Mouse (Mus musculus) monocyte, adult 2 months (primary cell): ENCODE measurements around the gene Abl2.

Source experiments
- DNase-seq, 2 experiments: peaks; one replicate each; pipeline ENCODE4 v3.0.0; 2022; ENCODE audit warnings: low spot score in 2 of 2, low read depth in 1 of 2

Gene Abl2

GRCm38 (mm10) chr1:156668602-156669001 lies 110.0 kb downstream of the Abl2 start:
- no peak for DNase-seq

- no peak for DNase-seq
These were observed 110.8 kb downstream of the Abl2 start for GRCm38 (mm10) chr1:156669208-156669983.

DNA sequence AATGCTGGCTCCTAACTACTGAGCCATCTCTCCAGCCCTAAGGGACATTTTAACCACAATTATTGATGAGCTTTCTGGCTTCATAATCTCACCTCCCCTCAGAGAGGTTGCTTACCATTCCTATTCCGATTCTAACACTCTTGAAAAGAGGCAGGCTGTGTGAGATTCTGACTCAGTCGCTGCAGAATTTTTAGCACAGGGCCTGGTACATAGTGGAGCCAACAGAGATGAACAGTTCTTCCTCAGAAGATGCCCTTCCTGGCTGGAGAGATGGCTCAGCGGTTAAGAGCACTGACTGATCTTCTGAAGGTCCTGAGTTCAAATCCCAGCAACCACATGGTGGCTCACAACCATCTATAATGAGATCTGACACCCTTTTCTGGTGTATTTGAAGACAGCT lies 113.3 kb downstream of the Abl2 start:
- DNase-seq = no peak

DNA sequence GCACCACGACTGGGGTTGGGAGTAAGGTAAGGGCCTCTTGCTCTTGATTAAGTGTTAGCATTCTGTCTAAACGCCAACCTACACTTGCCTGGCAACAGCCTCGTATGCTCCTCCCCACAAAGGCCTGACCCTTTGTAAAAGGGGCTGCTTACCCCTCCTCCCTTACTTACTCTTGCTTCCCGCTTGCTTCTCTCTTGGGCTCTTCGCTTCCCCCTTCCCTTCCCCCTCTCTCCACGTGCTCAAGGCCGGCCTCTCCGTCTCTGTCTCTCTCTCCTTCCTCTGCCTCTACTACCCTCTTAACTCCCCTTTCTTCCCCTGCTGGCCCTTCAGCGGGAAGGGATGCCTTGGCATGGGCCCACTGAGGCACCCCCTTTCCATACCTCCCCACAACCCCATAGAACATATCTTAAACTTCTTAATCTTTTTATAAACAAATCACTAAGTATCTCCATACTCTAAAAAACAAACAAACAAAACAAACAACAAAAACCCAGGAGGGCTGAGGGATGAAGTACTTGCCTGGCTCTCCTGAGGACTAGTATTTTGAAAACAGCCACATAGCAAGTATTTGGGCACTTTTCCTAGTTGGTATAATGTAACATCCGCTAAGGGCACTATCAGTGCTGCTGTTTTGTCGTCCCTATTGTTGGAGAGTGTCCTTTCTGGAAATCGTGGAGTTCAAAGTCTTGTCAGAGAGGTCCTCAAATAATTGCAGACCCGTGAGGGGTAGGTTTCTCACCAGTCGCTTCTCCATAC lies 114.3 kb downstream of the Abl2 start:
- no peak for DNase-seq

DNA sequence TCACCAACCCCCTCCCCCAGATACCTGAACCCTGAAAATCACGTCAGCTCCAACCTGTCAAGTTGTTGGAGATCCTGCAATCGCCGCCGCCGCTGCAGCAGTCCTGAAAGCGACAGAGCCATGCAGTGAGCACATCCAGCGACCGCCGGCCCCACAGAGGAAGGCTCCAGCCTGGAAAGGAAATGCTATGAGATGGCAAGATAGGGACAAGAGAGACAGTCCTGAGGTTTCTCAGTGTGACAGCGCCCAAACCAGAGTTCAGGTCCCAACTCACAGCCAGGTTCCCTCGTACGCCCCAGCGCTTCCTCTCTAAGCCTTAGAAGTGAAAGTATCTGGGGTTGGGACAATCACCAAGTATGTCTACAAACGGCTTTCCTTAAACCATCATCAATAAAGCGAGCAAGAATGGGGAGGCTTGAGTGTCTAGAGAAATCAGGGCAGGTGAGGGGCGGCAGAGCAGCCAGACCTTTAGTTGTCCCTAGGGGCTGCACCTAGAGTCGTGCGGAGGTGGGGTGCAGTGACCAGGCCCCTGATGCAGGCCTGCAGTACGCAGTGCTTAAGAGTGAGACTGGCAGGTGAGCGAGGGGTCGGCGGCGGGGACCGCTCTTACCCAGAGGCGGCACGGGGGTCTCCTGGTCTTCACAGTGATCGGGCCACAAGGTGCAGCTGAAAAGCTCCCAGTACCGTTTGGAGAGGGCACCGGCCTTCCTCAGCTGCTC lies 115.0 kb downstream of the Abl2 start:
- peak in 1 of 2 experiments; percentile 16 for DNase-seq

GRCm38 (mm10) chr1:156674195-156675000 lies 115.8 kb downstream of the Abl2 start, which contains the start of gene Tor3a:
Tor3a (minus strand) TSS chr1:156674356.
- DNase-seq = peak; percentile 56 to 74

DNA sequence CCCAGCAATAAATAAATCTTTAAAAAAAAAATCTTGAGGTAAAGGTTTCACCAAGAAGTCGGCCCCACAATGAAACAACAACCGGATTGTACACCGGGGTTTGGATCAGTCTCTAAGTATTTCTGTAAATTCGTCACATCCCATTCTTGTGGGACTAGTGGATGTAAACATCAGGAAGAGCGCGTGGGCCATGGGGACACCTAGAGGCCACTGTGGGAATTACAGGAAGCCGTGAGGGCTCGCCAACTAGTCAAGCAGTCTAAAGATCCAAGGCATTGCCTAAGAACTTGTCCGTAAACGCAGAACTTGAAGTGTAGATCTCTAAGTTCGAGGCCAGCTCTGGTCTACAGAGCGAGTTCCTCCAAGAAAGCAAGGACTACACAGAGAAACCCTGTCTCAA lies 117.6 kb downstream of the Abl2 start:
- peak; percentile 18 to 43 for DNase-seq

- no peak for DNase-seq
These were observed 118.0 kb downstream of the Abl2 start for GRCm38 (mm10) chr1:156676596-156676995.

GRCm38 (mm10) chr1:156677230-156677629 lies 118.6 kb downstream of the Abl2 start:
- no peak for DNase-seq

DNA sequence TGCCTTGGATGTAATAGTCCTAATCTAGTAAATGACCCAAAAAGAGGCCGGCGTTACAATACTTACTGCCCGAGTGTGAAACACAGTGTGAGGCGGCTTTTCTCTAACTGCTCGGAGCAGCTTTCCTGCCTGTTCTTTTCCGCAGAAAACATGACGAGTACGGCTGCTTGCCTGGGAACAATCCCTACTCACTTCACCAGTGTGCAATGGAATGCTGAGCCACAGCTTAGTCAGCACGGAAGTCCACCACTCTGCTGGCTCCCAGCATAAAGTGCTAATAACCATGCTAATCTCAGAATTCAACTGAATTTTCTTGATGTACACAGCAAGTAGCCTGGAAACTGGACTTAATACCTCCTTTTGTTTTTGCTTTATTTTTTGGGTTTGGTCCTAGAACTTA lies 121.0 kb downstream of the Abl2 start:
- DNase-seq = no peak

GRCm38 (mm10) chr1:156686025-156686661 lies 127.6 kb downstream of the Abl2 start:
- DNase-seq = no peak
